Mouse (Mus musculus) embryonic facial prominence, embryonic 12.5 days (tissue): ENCODE results near the gene Ppp1r10. TPM values are rescaled to one million over a fixed set of nuclear protein-coding genes. Genes with fewer than 3 reads are reported as not detected.

Experiments used
- ATAC-seq: fragments of 200-750 bp; cut with Nextera tagmentation; 2 replicates; pipeline ENCODE4 v1.8.0; 2017; ENCODE audit not compliant: insufficient number of reproducible peaks, insufficient read depth, low FRiP score, low TSS enrichment
- H3K27ac ChIP-seq: fragments of 300-500 bp; sonication (generic); 2 replicates; pipeline ENCODE4 v1.5.1; 2016; ENCODE audit warnings: mild to moderate bottlenecking
- H3K27me3 ChIP-seq: fragments of 300-500 bp; sonication (generic); 2 replicates; pipeline ENCODE4 v1.6.1; 2016; ENCODE audit warnings: mild to moderate bottlenecking, moderate library complexity
- H3K36me3 ChIP-seq: fragments of 300-500 bp; sonication (generic); 2 replicates; pipeline ENCODE4 v1.6.1; 2016; ENCODE audit warnings: mild to moderate bottlenecking
- H3K4me1 ChIP-seq: fragments of 300-500 bp; sonication (generic); 2 replicates; pipeline ENCODE4 v1.6.1; 2016
- H3K4me2 ChIP-seq: fragments of 300-500 bp; sonication (generic); replicated peaks from 2 replicates; pipeline ENCODE4 v1.6.1; 2016; ENCODE audit warnings: mild to moderate bottlenecking, moderate library complexity
- H3K4me3 ChIP-seq: fragments of 300-500 bp; sonication (generic); 2 replicates; pipeline ENCODE4 v1.5.1; 2016; ENCODE audit warnings: mild to moderate bottlenecking
- H3K9ac ChIP-seq: fragments of 300-500 bp; sonication (generic); 2 replicates; pipeline ENCODE4 v1.6.1; 2016; ENCODE audit warnings: mild to moderate bottlenecking, moderate library complexity
- H3K9me3 ChIP-seq: fragments of 300-500 bp; sonication (generic); 2 replicates; pipeline ENCODE4 v1.6.1; 2016; ENCODE audit warnings: mild to moderate bottlenecking, moderate library complexity
- WGBS: fragments of 180-500 bp; shearing (Covaris S2); methylation state at CpG from one replicate; pipeline ENCODE4 v1.1.7; 2016; 5-methylcytosine and 5-hydroxymethylcytosine counted together
- polyA plus RNA-seq: library from polyadenylated mRNA; unstranded; fragments of >200 nt; fragmentation: Nextera tagmentation; extraction: Ambion mirVana; gene quantifications from 2 replicates; pipeline ENCODE4 v1.2.1, GENCODE M21; 2016

Gene Ppp1r10
- polyA plus RNA-seq, 1 experiment from 2014 or later: 51.9 TPM

DNA sequence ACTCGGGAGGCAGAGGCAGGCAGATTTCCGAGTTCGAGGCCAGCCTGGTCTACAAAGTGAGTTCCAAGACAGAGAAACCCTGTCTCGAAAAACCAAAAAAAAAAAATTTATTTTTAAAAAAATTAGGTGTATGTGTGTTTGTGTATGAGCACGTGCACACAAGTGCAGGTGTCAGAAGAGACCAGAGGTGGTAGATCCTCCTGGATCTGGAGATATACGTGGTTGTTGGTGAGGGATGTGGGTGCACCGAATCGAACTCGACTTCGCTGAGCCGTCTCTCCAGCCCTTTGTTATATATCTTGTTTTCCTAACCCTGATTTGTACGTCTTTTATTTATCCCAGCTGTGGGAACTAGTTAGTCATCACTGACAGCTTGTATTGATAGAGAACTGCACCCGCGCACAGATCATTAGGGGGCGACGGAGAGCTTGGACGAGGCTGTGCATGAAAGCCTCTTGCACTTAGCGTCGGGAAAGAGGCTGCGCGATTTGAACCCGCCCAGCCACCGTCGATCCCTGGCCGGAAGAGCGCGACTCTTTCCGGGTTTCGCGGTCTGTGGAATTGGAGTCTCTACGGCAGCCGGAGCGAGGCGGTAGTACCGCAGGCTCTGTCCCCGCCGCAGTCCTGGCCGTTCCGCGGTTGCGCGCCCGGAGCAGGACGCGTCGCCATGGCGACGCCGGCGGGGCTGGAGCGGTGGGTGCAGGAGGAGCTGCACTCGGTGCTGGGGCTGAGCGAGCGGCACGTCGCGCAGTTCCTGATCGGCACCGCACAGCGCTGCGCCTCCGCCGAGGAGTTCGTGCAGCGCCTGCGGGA lies 36.8 kb upstream of the Ppp1r10 start, which contains the start of gene Dhx16:
Gene Dhx16 (plus strand): TSS at position 575 of the 813 bp plus-strand sequence.
- WGBS: 5% methylated on average over 66 of the region's 66 CpGs
- Histone ChIP-seq H3K36me3 (peaks cover 46% of the 10 kb centered on the region), H3K27ac (peak within 1 kb of the TSS; percentile 66; the same call in 1 of the 2 replicates), H3K4me2 (peak within 1 kb of the TSS; percentile 83), H3K9ac (peak within 1 kb of the TSS; percentile 85), H3K27me3 (no peaks in the 10 kb centered on the region), H3K4me3 (peak within 1 kb of the TSS; percentile 96), H3K9me3 (no peaks in the 10 kb centered on the region), H3K4me1 (peaks cover 12% of the 10 kb centered on the region)
- peak; percentile 86 for ATAC-seq

DNA sequence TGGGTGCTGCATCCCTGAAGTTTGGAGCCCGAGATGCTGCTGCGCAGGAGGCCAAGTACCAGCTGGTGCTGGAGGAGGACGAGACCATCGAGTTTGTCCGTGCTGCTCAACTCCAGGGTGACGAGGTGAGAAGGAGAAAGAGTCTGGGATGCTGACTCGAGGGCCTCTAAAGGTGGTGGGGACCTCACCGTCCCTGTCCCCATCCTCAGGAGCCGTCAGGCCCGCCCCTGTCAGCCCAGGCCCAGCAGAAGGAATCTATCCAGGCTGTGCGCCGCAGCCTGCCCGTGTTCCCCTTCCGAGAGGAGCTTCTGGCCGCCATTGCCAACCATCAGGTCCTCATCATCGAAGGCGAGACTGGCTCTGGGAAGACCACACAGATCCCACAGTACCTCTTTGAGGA lies 33.3 kb upstream of the Ppp1r10 start:
- no peak for ATAC-seq
- 0 out of 2 replicates have a peak overlapping the region, but pooled peaks have one; percentile 1 for H3K4me3 ChIP-seq
- H3K9me3 ChIP-seq: no peaks in the 10 kb centered on the region

DNA sequence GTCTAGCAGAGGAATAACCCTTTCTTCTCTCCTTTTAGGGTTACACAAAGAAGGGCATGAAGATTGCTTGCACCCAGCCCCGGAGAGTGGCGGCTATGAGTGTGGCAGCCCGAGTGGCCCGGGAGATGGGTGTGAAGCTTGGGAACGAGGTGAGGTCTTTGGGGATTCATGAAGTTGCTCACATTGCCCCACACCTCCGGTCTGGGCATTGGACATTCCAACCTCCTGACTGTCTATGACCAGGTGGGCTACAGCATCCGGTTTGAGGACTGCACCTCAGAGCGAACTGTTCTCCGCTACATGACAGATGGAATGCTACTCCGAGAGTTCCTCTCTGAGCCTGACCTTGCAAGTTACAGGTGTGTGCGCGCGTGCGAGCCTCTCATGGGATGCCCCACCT lies 32.5 kb upstream of the Ppp1r10 start:
- WGBS: 96% methylated on average over 14 of the region's 14 CpGs
- H3K27ac ChIP-seq: no peak overlapping the region
- no peaks in the 10 kb centered on the region for H3K27me3 ChIP-seq
- peaks cover 69% of the 10 kb centered on the region for H3K36me3 ChIP-seq
- no peak overlapping the region for H3K4me3 ChIP-seq
- ATAC-seq: no peak
- H3K4me1 ChIP-seq: peaks cover 12% of the 10 kb centered on the region
- H3K9me3 ChIP-seq: no peaks in the 10 kb centered on the region
- no peak overlapping the region for H3K4me2 ChIP-seq
- H3K9ac ChIP-seq: no peak overlapping the region

More for the DNA sequence above, 33.3 kb upstream of the Ppp1r10 start:
- no peaks in the 10 kb centered on the region for H3K27me3 ChIP-seq
- no peak overlapping the region for H3K4me2 ChIP-seq
- H3K27ac ChIP-seq: no peak overlapping the region
- 94% methylated on average over 17 of the region's 17 CpGs for WGBS
- no peak overlapping the region for H3K9ac ChIP-seq
- peaks cover 12% of the 10 kb centered on the region for H3K4me1 ChIP-seq
- H3K36me3 ChIP-seq: peaks cover 60% of the 10 kb centered on the region

DNA sequence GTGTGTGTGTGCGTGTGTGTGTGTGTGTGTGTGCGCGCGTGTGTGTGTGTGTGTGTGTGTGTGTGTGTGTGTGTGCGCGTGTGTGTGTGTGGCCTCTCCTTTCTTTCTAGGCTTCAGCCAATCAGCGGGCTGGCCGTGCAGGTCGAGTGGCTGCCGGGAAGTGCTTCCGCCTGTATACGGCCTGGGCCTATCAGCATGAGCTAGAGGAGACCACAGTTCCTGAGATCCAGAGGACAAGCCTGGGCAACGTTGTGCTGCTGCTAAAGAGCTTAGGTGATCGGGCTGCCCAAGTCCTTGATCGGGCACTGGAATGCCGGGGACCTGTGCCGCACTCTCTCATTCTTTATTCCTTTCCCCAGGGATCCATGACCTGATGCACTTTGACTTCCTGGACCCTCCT lies 28.5 kb upstream of the Ppp1r10 start:
- H3K4me1 ChIP-seq: no peaks in the 10 kb centered on the region
- no peaks in the 10 kb centered on the region for H3K27me3 ChIP-seq
- peaks cover 90% of the 10 kb centered on the region for H3K36me3 ChIP-seq
- no peak overlapping the region for H3K4me3 ChIP-seq
- ATAC-seq: no peak
- WGBS: 75% methylated on average over 10 of the region's 17 CpGs
- H3K27ac ChIP-seq: no peak overlapping the region
- no peak overlapping the region for H3K9ac ChIP-seq
- no peaks in the 10 kb centered on the region for H3K9me3 ChIP-seq
- H3K4me2 ChIP-seq: no peak overlapping the region

DNA sequence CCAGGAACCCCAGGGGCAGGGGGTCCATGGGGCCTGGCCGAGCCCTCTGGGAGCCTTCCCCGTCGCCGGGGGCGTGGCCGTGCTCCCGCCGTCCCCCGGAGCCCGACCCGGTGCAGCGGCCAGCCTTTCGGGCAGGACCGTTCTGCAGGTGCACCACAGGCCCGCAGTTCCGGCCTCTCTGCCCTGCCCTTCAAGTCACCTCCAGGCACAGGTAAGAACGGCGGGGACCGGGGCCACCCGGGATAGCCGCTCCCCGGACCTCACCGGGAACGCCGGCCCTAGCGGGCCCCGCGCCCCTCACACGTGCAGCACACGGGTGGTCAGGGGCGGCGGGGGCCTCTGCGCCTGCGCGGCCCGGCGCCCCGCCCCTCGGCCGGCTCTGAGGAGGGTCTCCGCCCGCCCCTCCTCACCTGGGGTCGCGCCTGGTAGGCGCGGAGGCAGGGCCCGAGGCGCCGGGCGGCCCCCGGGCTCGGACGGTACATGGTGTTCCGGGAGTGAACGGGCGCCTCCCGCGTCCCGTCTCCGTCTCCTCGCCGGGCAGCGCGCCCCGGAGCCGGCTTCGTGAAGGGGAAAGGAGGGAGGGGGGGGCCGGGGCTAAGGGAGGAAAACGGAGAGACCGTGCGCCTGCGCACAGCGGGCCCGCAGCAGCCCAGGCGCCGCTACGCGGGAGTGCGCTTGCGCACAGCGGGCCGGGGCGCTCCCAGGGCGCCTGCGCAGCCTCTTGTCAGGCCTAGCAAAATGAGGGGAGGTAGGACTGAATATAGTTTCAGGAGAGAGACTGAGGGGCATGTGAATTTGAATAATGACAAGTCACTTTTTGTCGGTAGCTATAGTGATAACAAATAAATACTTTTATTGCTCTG lies 19.2 kb upstream of the Ppp1r10 start, which contains the start of gene 2310061I04Rik:
Gene 2310061I04Rik (minus strand): TSS at position 651 of the 863 bp plus-strand sequence.
- Histone ChIP-seq H3K4me3 (peak within 1 kb of the TSS; percentile 78), H3K4me2 (peak within 1 kb of the TSS; percentile 95), H3K4me1 (peaks cover 16% of the 10 kb centered on the region; the same call in 1 of the 2 replicates), H3K36me3 (peaks cover 58% of the 10 kb centered on the region), H3K9ac (peak within 1 kb of the TSS; percentile 80), H3K27me3 (no peaks in the 10 kb centered on the region), H3K9me3 (no peaks in the 10 kb centered on the region), H3K27ac (peak within 1 kb of the TSS; percentile 88)
- 1% methylated on average over 75 of the region's 86 CpGs for WGBS
- peak; percentile 91 for ATAC-seq

DNA sequence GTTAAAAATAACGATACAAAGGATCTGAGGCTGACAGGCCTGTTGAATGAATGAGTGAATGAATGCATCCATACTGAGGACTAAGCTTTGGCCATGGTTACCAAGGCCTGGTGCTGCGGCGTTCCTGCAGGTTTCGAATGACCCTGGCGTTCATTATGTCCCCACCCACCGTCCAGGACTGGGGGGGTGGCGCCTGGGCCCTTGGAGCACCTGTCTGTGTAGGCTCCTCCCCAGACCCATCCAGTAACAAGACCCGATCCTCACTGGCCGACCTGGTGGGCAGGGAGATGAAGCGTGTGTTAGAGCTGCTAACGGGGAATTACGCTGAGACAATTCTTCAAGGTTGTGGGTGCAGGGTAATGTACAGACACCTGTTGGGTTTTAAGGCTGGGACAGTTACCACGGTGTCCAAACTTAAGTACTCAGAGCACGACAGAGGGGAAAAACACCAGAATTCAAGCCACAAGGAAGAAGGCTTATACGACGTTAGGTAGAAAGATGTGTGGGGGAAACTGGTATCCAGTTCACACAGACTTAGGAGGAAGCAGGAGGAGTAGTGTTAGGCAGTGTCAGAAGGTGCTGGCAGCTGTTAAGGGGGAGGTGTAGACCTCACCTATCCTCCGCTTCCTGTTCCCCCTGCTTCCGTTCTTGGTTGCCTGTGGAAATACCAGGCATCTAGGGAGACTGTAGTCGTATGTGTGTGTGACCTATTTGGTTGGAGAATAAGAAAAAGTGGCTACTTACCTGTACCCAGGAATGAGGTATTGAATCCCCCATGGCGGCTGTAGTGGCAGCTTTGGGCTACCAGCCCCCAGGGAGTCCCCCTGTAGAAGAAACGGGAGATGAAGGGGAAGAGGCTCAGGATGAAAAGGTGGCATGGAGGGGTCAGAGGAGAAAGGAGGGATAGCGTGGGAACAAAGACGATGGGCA lies 18.3 kb upstream of the Ppp1r10 start:
- H3K27ac ChIP-seq: peak overlapping the region; percentile 88
- peaks cover 59% of the 10 kb centered on the region for H3K36me3 ChIP-seq
- peaks cover 16% of the 10 kb centered on the region; the same call in 1 of the 2 replicates for H3K4me1 ChIP-seq
- WGBS: 44% methylated on average over 23 of the region's 23 CpGs
- peak overlapping the region; percentile 80; the same call in 1 of the 2 replicates for H3K9ac ChIP-seq
- peak overlapping the region; percentile 95 for H3K4me2 ChIP-seq
- ATAC-seq: no peak
- H3K27me3 ChIP-seq: no peaks in the 10 kb centered on the region
- no peaks in the 10 kb centered on the region for H3K9me3 ChIP-seq
- H3K4me3 ChIP-seq: peak overlapping the region; percentile 78; the same call in 1 of the 2 replicates

DNA sequence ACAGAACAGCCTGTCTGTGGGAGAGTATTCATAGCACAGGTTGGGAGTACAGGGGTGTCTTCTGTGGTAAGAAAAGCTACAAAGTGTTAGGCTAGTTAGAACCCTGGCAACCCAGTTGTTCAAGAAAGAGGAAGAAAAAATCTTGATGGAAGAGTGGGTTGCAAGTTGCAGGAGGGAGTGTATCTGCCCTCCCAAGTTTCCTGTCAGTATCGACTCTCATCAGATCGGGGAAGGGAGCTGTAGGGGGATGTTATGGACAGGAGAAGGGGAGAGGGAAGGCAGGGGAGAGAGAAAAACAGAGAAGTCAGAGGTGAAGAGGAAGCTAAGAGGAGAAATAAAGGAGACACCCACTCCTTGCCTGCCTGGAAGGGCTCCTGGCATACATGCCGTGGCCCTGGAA lies 15.6 kb upstream of the Ppp1r10 start:
- Histone ChIP-seq H3K4me2 (no peak overlapping the region), H3K27ac (no peak overlapping the region), H3K4me3 (no peak overlapping the region), H3K27me3 (no peaks in the 10 kb centered on the region), H3K9me3 (no peaks in the 10 kb centered on the region), H3K4me1 (peaks cover 14% of the 10 kb centered on the region; the same call in 1 of the 2 replicates), H3K36me3 (peaks cover 70% of the 10 kb centered on the region), H3K9ac (no peak overlapping the region)
- 87% methylated on average over 3 of the region's 3 CpGs for WGBS
- no peak for ATAC-seq

DNA sequence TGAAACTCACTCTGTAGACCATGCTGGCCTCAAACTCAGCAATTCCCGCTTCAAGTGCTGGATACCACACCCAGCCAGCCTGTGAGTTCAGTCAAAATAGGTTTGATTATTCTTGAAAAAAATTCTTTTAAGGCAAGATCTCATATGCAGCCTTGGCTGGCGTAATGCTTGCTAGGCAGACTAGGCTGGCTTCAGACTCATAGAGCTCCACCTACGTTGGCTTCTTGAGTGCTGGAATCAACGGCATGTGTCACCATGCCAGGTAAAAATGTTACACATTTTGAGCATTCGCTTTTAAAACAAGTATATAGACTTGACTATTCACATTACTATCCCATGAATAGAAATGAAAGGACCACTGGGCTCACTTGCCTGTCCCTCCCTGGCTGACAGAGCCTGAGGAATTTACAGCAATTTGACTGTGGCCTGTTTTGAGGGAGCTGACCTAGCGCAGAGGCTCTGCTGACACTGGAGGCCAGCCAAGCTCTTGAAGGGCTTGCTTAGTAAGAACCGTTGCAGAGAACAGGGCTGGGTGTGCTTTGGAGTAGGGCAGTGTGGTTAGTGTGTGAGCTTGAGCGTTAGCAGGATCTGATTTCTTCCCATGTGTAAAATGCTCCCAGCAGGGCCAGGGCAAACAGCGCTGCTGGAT lies 12.8 kb upstream of the Ppp1r10 start:
- Histone ChIP-seq H3K4me3 (no peak overlapping the region), H3K36me3 (peaks cover 84% of the 10 kb centered on the region), H3K9ac (no peak overlapping the region), H3K4me1 (peaks cover 7% of the 10 kb centered on the region), H3K27me3 (no peaks in the 10 kb centered on the region), H3K27ac (no peak overlapping the region), H3K4me2 (no peak overlapping the region), H3K9me3 (no peaks in the 10 kb centered on the region)
- 91% methylated on average over 9 of the region's 9 CpGs for WGBS
- ATAC-seq: no peak

DNA sequence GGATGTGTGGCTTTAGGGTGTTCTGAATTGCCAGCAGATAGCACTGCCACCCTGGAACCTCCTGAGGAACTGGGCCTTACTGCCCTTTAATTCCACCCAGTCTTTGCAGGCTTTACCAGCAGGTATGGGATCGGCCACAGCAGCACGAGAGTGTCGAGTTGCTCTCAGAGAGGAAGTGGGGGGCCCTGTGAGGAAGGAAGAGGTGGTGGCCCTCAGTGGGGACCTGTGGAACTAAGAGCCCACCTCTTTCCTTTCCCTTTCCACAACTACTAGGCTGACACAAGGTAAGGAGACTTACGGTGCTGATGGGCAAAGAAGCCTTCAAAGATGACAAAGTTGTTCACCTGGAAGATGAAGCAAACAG lies 12.3 kb upstream of the Ppp1r10 start:
- Histone ChIP-seq H3K4me3 (no peak overlapping the region), H3K27ac (no peak overlapping the region), H3K9me3 (no peaks in the 10 kb centered on the region), H3K27me3 (no peaks in the 10 kb centered on the region), H3K4me1 (peaks cover 12% of the 10 kb centered on the region), H3K9ac (no peak overlapping the region), H3K4me2 (no peak overlapping the region), H3K36me3 (peaks cover 86% of the 10 kb centered on the region)
- WGBS: 69% methylated on average over 4 of the region's 4 CpGs
- ATAC-seq: no peak

DNA sequence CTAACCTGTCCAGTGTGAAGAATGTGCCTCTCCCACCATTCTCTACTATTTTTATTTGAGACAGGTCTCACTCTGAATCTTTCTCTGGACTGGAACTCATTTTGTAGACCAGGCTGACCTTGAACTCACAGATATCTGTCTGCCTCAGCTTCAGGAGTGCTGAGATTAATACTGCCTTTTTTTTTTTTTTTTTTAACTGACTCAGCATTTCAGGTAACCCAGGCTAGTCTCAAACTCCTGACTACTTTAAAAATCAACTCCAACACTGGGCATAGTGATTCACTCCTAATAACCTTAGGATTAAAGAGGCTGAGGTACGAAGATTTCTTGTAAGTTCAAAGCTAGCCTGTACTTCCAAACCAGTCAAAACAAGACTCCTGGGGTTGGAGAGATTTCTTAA lies 10.6 kb upstream of the Ppp1r10 start:
- Histone ChIP-seq H3K4me2 (no peak overlapping the region), H3K36me3 (peaks cover 70% of the 10 kb centered on the region), H3K9ac (no peak overlapping the region), H3K27me3 (no peaks in the 10 kb centered on the region), H3K4me3 (no peak overlapping the region), H3K27ac (no peak overlapping the region), H3K9me3 (no peaks in the 10 kb centered on the region), H3K4me1 (peaks cover 19% of the 10 kb centered on the region)
- ATAC-seq: no peak
- 89% methylated on average over 1 of the region's 1 CpGs for WGBS
